Mouse (Mus musculus) NIH3T3 (cell line): ENCODE measurements at regions not wholly inside any gene's neighbourhood (a gene's known extent, or its start where the extent isn't known, plus 50 kb on each side); places are given as distances from the start of the nearest gene placed in this dataset.

Experiments
- DNase-seq: peaks from one replicate; pipeline ENCODE4 v3.0.0-alpha.2; 2012; ENCODE audit warnings: low read depth

GRCm38 (mm10) chr3:149357903-149358569, 367.7 kb upstream of the Adgrl2 start:
- peak; percentile 17 for DNase-seq

GRCm38 (mm10) chr3:149357121-149357520, 366.8 kb upstream of the Adgrl2 start:
- DNase-seq: no peak

- no peak for DNase-seq
These were observed 365.0 kb upstream of the Adgrl2 start for GRCm38 (mm10) chr3:149355362-149355761.

GRCm38 (mm10) chr3:149353958-149354357, 363.6 kb upstream of the Adgrl2 start:
- DNase-seq: no peak

GRCm38 (mm10) chr3:149352546-149352945, 362.2 kb upstream of the Adgrl2 start:
- no peak for DNase-seq

- DNase-seq: no peak
These were observed 359.4 kb upstream of the Adgrl2 start for GRCm38 (mm10) chr3:149349731-149350130.

- peak; percentile 52 for DNase-seq
These were observed 358.9 kb upstream of the Adgrl2 start for GRCm38 (mm10) chr3:149349211-149349697.

- DNase-seq: no peak
These were observed 358.2 kb upstream of the Adgrl2 start for GRCm38 (mm10) chr3:149348459-149348971.

- DNase-seq: no peak
These were observed 357.1 kb upstream of the Adgrl2 start for GRCm38 (mm10) chr3:149347241-149347992.

GRCm38 (mm10) chr3:149342511-149342910, 352.2 kb upstream of the Adgrl2 start:
- DNase-seq: no peak

GRCm38 (mm10) chr3:149339374-149339753, 349.0 kb upstream of the Adgrl2 start:
- DNase-seq: no peak

GRCm38 (mm10) chr3:149338684-149339373, 348.5 kb upstream of the Adgrl2 start:
- DNase-seq: no peak

- no peak for DNase-seq
These were observed 344.9 kb upstream of the Adgrl2 start for GRCm38 (mm10) chr3:149335259-149335658.

GRCm38 (mm10) chr3:149333607-149334006, 343.3 kb upstream of the Adgrl2 start:
- DNase-seq: no peak

GRCm38 (mm10) chr3:149333131-149333530, 342.8 kb upstream of the Adgrl2 start:
- DNase-seq: no peak

GRCm38 (mm10) chr3:149332105-149332504, 341.8 kb upstream of the Adgrl2 start:
- DNase-seq: no peak

- no peak for DNase-seq
These were observed 341.1 kb upstream of the Adgrl2 start for GRCm38 (mm10) chr3:149331251-149331960.

GRCm38 (mm10) chr3:149330716-149331115, 340.4 kb upstream of the Adgrl2 start:
- no peak for DNase-seq

- DNase-seq: no peak
These were observed 339.7 kb upstream of the Adgrl2 start for GRCm38 (mm10) chr3:149330041-149330440.

GRCm38 (mm10) chr3:149329615-149330014, 339.3 kb upstream of the Adgrl2 start:
- no peak for DNase-seq

GRCm38 (mm10) chr3:149326664-149327063, 336.3 kb upstream of the Adgrl2 start:
- no peak for DNase-seq

- no peak for DNase-seq
These were observed 333.7 kb upstream of the Adgrl2 start for GRCm38 (mm10) chr3:149324088-149324487.
